Mouse (Mus musculus) layer of hippocampus, adult 11-12 months (tissue): ENCODE measurements around the gene Lgr6.

Experiments
- DNase-seq: peaks from one replicate; pipeline ENCODE4 v3.0.0; 2022; ENCODE audit warnings: low spot score

The Lgr6 gene

GRCm38 (mm10) chr1:135079021-135079420 lies 26.1 kb downstream of the Lgr6 start:
- DNase-seq: no peak

DNA sequence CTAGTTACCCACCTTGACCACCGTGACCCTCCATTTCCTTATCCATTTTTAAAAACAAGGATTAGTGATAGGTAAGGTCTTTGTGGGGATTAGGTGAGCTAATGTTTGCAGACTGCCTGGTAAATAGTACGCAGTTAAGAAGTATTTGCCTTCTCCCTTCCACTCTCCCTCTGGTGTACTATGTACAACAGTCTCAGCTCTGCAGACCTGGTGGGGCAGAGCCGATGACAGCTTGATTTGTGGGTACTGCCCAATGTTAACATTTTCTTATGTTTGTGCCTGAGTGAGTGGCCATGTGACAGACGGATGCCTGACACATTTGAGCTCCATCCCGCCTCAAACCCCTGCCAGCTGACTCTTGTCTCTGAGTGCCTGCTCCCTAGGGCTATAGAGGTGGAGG lies 28.6 kb downstream of the Lgr6 start:
- DNase-seq: no peak

DNA sequence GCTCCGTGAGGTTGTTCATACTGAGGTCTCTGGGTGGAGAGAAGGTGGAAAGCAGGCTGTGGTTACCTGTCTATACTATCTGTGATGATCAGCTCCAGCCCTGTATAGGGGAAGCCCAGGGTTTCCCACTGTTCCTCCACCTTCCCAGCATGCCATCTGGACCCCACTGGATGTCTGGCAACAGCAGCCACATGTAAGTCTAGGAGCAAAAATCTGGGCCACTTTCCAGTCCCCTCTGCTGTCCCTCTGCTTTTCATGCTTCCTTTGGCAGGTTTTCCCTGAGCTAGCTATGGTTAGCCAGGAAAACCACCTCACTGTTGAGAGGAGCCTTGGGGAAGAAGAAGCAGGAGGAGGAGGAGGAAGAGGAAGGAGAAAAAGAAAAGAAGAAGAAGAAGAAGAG lies 29.8 kb downstream of the Lgr6 start:
- no peak for DNase-seq

GRCm38 (mm10) chr1:135072643-135073042 lies 32.4 kb downstream of the Lgr6 start:
- DNase-seq: no peak

- no peak for DNase-seq
Measured at GRCm38 (mm10) chr1:135069841-135070240, 35.2 kb downstream of the Lgr6 start.

DNA sequence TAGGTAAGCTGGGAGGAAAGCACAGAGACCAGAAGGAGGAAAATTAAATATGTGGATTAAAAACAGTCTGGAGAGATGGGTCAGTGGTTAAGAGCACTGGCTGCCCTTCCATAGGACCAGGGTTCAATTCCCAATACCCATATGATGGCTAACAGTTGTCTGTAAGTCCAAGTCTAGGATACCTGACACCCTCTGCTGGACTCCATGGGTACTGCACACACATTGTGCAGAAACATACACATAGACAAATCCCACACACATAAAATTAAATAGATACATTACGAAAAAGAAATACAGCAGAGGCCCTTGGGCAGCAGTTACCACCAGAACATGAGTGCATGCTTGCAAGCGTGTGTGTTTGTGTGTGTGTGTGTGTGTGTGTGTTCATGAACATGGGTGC lies 40.6 kb downstream of the Lgr6 start:
- DNase-seq: no peak

DNA sequence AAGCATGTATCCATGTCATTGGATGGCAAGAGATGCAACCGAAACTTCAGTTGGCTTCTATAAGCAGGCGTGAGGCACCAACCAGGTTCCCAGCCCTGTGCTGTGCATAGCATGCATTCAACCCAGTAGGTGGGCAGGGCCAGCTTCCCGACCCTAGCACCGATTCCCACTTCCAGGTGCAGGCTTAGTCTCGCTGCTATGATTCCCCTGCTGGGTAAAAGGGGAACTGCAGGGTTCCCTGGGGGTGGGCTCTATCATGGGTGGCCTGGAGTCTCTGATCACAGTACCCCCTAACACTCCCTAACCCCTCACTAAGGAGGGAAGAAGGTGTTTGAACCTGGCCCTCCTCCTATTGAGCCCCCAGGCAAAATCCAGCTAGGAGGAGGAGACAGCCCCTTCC lies 42.1 kb downstream of the Lgr6 start:
- no peak for DNase-seq

DNA sequence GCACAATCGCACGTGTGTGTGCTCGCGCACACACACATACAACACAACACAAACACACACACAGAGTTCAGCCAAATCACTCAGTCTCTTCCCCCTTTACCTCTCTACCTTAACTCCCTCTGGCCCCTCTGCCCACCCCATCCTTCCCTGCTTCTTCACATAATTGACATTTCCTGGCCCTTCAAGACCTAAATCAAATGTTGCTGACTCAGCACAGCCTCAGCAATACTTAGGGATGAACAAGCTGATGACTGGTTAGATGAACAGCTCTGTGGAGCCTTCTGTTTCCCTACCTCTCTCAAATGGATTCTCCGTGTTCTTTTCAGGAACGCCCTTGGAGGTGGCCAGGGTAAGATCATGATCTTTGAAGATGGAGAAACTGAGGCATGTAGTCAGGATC lies 43.8 kb downstream of the Lgr6 start:
- no peak for DNase-seq

- no peak for DNase-seq
Measured at GRCm38 (mm10) chr1:135060174-135060573, 44.9 kb downstream of the Lgr6 start.

DNA sequence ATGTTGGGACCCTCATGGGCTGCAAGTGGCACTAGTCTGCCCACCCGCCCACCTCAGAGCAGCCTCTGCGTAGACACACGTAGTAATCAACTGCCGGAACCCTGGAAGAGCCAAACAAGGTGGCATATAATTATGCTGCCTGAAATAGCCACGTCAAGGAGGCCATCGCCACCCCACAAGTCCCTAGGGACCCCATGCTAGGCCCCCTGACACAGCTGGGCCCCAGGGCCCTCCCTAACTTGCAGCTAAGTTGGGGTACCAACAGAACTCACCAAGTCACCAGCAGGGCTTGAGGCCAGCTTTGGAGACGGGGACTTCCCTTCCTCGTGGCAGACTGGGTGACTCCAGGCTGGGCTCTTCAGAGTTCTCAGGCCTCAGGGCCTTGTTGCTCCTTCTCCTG lies 48.2 kb downstream of the Lgr6 start:
- no peak for DNase-seq

DNA sequence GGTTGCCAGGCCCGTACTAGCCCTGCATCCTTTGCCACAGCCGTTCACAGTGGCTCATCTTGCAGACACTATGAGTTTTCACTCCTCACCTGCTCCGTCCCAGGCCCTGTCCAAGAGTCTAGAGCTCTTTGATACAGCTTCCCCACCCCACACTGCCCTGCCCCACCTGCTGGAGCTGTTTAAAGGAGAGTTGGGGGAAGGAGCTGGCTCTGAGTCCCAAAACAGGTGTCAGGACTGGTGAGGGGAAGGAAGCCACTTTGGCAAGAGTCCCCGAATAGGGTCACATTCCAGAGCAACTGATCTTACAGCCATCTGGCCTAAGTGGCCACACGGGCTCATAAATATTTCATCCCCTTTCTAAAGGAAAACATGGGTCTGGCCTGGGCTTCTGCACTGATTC lies 51.0 kb downstream of the Lgr6 start:
- DNase-seq: no peak

GRCm38 (mm10) chr1:135044439-135044838 lies 60.6 kb downstream of the Lgr6 start:
- DNase-seq: no peak

GRCm38 (mm10) chr1:135036297-135036696 lies 68.8 kb downstream of the Lgr6 start:
- no peak for DNase-seq

- no peak for DNase-seq
Measured at GRCm38 (mm10) chr1:135032658-135033057, 72.4 kb downstream of the Lgr6 start.

DNA sequence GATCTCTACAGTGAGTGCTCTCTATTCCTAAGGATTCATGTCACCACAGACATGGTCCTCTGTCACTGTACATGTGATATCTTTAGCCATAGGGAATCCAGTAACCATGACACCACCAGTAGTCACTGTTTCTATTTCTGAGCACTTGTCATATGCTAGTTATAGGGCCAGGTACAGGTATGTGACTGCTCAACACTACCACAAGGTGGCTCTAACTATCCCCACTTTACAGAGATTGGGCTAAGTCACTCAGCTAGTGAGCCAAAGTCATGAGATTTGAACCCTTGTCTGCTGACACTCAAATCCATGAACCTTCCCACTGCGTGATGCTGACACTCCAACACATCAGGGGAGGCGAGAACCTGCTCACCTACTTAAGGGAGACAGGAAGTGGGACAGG lies 75.0 kb downstream of the Lgr6 start:
- DNase-seq: no peak

DNA sequence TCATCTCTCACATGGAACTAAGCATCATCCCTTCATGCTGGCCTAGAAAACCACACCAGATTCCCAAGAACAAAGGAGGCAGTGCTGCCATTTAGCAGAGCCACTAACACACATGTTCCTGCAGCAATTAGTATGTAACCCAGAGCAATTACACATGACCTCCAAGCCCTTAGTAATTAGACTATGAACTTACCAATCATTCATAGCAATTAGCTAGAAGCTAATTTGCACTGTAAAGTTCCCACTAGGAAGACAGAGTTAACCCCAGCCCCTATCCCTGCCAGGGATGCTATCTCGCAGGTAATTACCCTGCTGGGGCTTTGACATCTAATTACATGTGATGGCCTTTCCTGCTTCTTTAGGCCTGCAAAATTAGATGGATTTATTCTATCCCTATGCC lies 78.8 kb downstream of the Lgr6 start:
- no peak for DNase-seq

GRCm38 (mm10) chr1:135023583-135023982 lies 81.5 kb downstream of the Lgr6 start:
- no peak for DNase-seq

- no peak for DNase-seq
Measured at GRCm38 (mm10) chr1:135021936-135022335, 83.1 kb downstream of the Lgr6 start.

DNA sequence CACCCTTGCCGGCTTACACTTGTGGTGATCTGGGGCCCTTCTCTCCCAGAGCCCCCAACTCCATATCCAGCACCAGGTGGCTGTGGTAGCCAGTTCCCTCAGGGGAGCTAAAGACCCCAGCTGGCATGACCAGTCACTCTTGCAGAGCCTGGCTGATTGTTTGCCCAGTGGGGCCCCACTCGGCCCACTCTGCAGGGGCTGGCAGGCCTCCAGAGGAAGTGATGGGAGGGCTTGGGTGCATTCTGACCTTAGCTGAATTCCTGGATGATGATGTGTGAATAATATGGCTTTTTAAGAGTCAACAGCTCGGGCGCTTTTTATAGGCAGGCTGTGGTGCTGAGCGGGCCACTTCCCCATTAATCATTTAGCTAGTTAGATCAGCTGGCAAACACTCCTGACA lies 84.1 kb downstream of the Lgr6 start:
- DNase-seq: no peak

DNA sequence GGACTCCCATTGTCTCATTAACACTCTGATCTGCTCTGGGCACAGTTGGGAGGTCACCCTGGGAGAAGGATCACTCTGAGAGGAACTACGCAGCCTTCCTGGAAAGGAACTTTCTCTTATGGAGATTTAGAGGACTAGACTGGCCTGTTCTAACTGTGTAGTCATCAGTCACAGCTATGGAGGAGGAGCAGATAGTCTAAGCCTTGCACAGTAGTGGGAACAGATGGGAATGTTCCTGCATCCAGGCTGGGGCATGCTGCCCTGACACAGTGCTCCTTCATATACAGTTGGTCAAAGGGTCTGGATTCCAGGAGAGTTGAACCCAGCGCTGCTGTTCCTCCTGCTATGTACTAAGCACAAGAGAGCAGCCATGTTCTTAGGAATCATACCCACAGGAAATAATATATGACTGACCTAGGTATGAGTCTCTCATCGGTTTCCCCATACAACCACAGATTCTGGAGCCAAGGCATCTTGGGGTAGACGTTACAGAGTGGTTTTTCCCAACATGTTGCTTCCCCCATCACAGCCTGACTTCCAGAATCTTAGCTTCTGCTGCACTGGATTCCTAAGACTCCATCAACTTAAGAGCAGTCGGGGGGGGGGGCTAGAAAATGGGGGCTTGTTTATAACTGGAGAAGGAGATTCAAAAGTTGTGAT lies 84.7 kb downstream of the Lgr6 start:
- no peak for DNase-seq

GRCm38 (mm10) chr1:135019775-135020167 lies 85.3 kb downstream of the Lgr6 start:
- DNase-seq: no peak

- DNase-seq: no peak
Measured at GRCm38 (mm10) chr1:135019087-135019774, 85.8 kb downstream of the Lgr6 start.

GRCm38 (mm10) chr1:135017656-135018015 lies 87.4 kb downstream of the Lgr6 start:
- no peak for DNase-seq
